Mouse (Mus musculus): ENCODE measurements around the gene Cntn5.

DNA sequence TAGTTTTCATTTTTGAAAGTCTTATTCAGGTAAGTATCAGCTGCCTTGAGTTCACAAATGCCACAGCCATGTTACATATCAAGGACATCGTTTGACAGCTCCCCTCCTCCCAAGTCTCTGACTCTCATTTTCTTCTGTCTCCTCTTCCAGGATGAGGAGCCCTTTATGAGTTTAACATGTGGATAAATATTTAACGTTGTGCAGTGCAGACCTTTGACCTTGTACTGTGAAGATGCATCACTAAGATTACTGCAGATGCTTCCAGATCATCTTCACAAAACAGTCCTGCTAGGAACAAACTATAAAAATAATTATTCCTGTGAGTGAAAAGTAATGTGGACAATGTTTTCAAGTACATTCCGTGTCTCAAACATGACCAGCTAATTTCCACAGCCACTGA is 1257.2 kb downstream of the Cntn5 start:
- TF ChIP-seq GATA1 (IDR thresholded peaks at IDR 0.05; ENCODE audit: borderline replicate concordance, low read length) (no peak), FLI1 (IDR thresholded peaks at IDR 0.05; ENCODE audit: low read length) (no peak)
